Mouse (Mus musculus): Measurements from ENCODE around the gene Btn2a2. TPM values are rescaled to one million over a fixed set of nuclear protein-coding genes. Genes with fewer than 3 reads are reported as not detected.

Gene Btn2a2
- total RNA-seq, 2 experiments from 2014 or later: 0.11 TPM; not detected in 1

- no peak for DNase-seq
Observed at GRCm38 (mm10) chr13:23497656-23498321, 9.1 kb upstream of the Btn2a2 start.

- DNase-seq: no peak
Observed at GRCm38 (mm10) chr13:23495526-23495925, 6.9 kb upstream of the Btn2a2 start.

- no peak for DNase-seq
Observed at GRCm38 (mm10) chr13:23491990-23492389, 3.3 kb upstream of the Btn2a2 start.

- no peak for DNase-seq
Observed at GRCm38 (mm10) chr13:23491263-23491662, 2.6 kb upstream of the Btn2a2 start.

GRCm38 (mm10) chr13:23490863-23491262 lies 2.2 kb upstream of the Btn2a2 start:
- no peak for DNase-seq

GRCm38 (mm10) chr13:23485271-23485670 lies 3.4 kb downstream of the Btn2a2 start:
- no peak for DNase-seq

GRCm38 (mm10) chr13:23483153-23483552 lies 5.5 kb downstream of the Btn2a2 start:
- DNase-seq: no peak

GRCm38 (mm10) chr13:23475658-23476057 lies 13.0 kb downstream of the Btn2a2 start:
- DNase-seq: peak; percentile 34

- DNase-seq: no peak
Observed at GRCm38 (mm10) chr13:23466911-23467310, 21.7 kb downstream of the Btn2a2 start.

- no peak for DNase-seq
Observed at GRCm38 (mm10) chr13:23466306-23466705, 22.4 kb downstream of the Btn2a2 start.

- no peak for DNase-seq
Observed at GRCm38 (mm10) chr13:23465600-23466109, 23.0 kb downstream of the Btn2a2 start, which contains the start of gene Btn1a1. TSS of gene Btn1a1 (minus strand) at chr13:23465901.

- no peak for DNase-seq
Observed at GRCm38 (mm10) chr13:23464841-23465366, 23.8 kb downstream of the Btn2a2 start.

- no peak for DNase-seq
Observed at GRCm38 (mm10) chr13:23464224-23464637, 24.4 kb downstream of the Btn2a2 start.

- DNase-seq: no peak
Observed at GRCm38 (mm10) chr13:23463381-23464223, 25.1 kb downstream of the Btn2a2 start.

- no peak for DNase-seq
Observed at GRCm38 (mm10) chr13:23462669-23463068, 26.0 kb downstream of the Btn2a2 start.

- DNase-seq: no peak
Observed at GRCm38 (mm10) chr13:23462063-23462462, 26.6 kb downstream of the Btn2a2 start.

GRCm38 (mm10) chr13:23459264-23459846 lies 29.3 kb downstream of the Btn2a2 start:
- DNase-seq: no peak

GRCm38 (mm10) chr13:23453926-23454325 lies 34.7 kb downstream of the Btn2a2 start:
- no peak for DNase-seq

GRCm38 (mm10) chr13:23453362-23453862 lies 35.2 kb downstream of the Btn2a2 start:
- DNase-seq: peak; percentile 57

GRCm38 (mm10) chr13:23450398-23450797 lies 38.3 kb downstream of the Btn2a2 start:
- DNase-seq: peak; percentile 66

GRCm38 (mm10) chr13:23449235-23450095 lies 39.2 kb downstream of the Btn2a2 start:
- DNase-seq: peak; percentile 32

Measured in gastrocnemius, postnatal 10 days (tissue).